Mouse (Mus musculus): ENCODE measurements around the gene Abtb2.

GRCm38 (mm10) chr2:103682927-103683442, 116.9 kb downstream of the Abtb2 start:
- TF ChIP-seq CHD2 (IDR thresholded peaks at IDR 0.05; ENCODE audit: low read depth, low read length): no peak
- TF ChIP-seq ZC3H11A (IDR thresholded peaks at IDR 0.05; ENCODE audit: borderline replicate concordance, low read depth, low read length): no peak

Data from ES-E14 (cell line).